Mouse (Mus musculus): ENCODE measurements around the gene Cnr2.

The Cnr2 gene

DNA sequence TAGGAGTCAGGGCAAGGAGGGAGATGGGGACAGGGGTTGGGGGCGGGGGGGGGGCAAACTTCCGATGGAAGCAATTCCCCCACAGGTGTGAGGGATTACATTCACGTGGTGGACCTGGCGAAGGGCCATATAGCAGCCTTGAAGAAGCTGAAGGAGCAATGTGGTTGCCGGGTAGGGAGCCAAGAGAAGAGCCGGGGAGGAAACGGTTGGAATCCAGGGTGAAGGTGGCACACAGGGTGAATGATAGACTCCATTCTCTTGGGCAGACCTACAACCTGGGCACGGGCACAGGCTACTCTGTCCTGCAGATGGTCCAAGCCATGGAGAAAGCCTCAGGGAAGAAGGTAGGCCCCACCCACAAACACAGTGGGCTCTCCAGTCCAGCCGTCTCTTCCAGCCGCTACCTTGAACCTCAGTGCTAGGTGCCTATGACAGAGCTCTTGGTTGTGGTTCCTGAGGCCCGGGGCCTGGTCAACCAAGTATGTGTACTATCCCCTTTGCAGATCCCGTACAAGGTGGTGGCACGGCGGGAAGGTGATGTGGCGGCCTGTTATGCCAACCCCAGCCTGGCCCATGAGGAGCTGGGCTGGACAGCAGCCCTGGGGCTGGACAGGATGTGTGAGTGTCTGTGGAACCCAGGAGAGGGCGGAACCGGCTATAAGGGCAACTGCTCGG, 72.0 kb downstream of the Cnr2 start:
- no peak for DNase-seq

DNA sequence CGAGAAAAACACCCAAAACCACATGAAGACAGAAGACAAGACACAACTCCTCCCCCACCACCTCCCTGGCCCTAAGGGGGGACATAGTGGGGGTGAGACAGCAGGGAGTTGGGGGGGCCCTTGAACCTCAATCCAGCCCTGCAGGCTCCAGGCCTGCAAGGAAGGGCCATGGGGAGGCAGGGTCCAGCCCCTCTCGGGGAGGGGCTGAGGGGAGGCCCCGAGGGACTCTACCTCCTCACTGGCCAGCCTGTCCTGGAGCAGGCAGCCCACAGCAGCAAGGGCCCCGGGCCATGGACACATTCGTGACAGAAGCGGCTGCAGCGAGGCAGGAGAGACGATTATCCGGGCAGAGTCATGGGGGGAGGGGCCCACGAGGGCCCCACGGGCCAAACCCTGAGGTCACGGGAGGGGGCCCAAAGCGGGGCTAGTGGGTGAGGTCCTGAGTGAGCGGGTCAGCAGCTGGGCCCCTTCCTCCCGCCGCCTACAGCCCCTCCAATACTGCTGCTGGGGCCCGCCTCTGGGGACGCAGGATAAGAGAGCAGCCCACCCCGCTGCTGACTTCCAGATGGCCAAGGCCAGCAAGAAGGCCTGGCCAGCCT, 73.2 kb downstream of the Cnr2 start:
- no peak for DNase-seq

DNA sequence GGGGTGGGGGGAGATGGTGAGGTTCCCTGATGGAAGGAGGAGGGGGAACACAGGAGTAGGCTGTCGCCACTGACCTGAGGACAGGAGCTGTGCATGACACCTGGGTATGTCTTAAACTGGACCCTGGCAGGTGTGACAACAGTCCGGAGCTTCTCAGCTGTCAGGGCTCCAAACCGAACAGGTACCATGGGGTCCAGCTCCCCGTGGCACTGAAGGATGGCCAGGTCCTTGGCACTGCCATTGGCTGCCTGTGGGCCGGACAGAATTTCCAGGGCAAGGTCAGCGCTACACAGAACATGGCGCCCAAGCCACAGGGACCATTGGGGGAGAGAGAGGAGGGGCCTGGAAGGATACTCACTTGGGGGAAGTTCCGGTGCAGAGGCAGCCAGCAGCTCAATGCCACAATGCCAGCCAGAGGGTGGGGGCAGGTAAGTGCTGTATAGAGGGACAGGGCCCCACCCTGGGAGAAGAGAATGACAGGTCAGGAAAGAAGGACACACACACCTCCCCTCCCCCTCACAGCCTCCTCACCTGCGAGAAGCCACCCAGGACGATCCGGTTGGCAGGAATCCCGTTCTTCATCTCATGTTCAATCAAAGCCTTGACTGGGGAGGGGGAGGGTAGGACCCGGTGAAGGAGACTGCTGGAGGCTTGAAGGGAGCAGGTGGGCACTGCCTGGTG, 74.0 kb downstream of the Cnr2 start:
- no peak for DNase-seq
